Mouse (Mus musculus): ENCODE data around the gene Ptprr. TPM values are rescaled to one million over a fixed set of nuclear protein-coding genes. Genes with fewer than 3 reads are reported as not detected.

The Ptprr gene
- total and polyA plus RNA-seq, 3 experiments, result 0.76 to 2.0 (median 1.8) TPM

GRCm38 (mm10) chr10:116201542-116201941, 183.5 kb downstream of the Ptprr start:
- Histone ChIP-seq H3K4me3 (no peak overlapping the region), H3K27me3 (ENCODE audit: control insufficient read depth, insufficient read depth, low read length) (no peaks in the 10 kb centered on the region), H3K36me3 (ENCODE audit: control insufficient read depth, insufficient read depth, low read length) (no peaks in the 10 kb centered on the region; the same call in none of the 2 replicates), H3K4me1 (ENCODE audit: control insufficient read depth, insufficient read depth, low read length) (peaks cover 2% of the 10 kb centered on the region; the same call in 1 of the 2 replicates), H3K27ac (peak overlapping the region; percentile 40), H3K79me2 (replicated peaks; ENCODE audit: control insufficient read depth, insufficient read depth, low read length) (no peaks in the 10 kb centered on the region), H3K9ac (ENCODE audit: low read depth, low read length) (no peak overlapping the region)
- TF ChIP-seq EP300 (IDR thresholded peaks at IDR 0.05; ENCODE audit: insufficient read depth, low read depth, low read length), result no peak
- no peak for TF ChIP-seq CTCF (IDR thresholded peaks at IDR 0.05)
- TF ChIP-seq POLR2A (IDR thresholded peaks at IDR 0.05; ENCODE audit: insufficient read depth, low read depth, low read length), result no peak
- 49% methylated on average over 8 of the region's 8 CpGs for WGBS
- DNase-seq, result no peak
- intact Hi-C loops (cut with DNase I), result loop anchor here (10.0 kb wide), 1 partner anchor 643 kb away; no protein-coding TSS in a partner anchor

- H3K27me3 ChIP-seq (ENCODE audit: control insufficient read depth, insufficient read depth, low read length), result no peaks in the 10 kb centered on the region
- no peak overlapping the region for H3K9ac ChIP-seq (ENCODE audit: low read depth, low read length)
- peak; percentile 53 to 72 for DNase-seq
- no peaks in the 10 kb centered on the region for H3K79me2 ChIP-seq (replicated peaks; ENCODE audit: control insufficient read depth, insufficient read depth, low read length)
- H3K27ac ChIP-seq, result peak overlapping the region; percentile 83
- intact Hi-C loops (cut with DNase I), result loop anchor here (5.0 to 10.0 kb wide), 3 partner anchors 97 to 639 kb away; no protein-coding TSS in a partner anchor
- WGBS, result 29% methylated on average over 15 of the region's 15 CpGs
- TF ChIP-seq CTCF (IDR thresholded peaks at IDR 0.05), result no peak
- TF ChIP-seq EP300 (IDR thresholded peaks at IDR 0.05; ENCODE audit: insufficient read depth, low read depth, low read length), result peak; percentile 86
- peak; percentile 67; the same call in 1 of the 2 replicates for TF ChIP-seq POLR2A (IDR thresholded peaks at IDR 0.05; ENCODE audit: insufficient read depth, low read depth, low read length)
- H3K36me3 ChIP-seq (ENCODE audit: control insufficient read depth, insufficient read depth, low read length), result no peaks in the 10 kb centered on the region; the same call in none of the 2 replicates
- H3K4me3 ChIP-seq, result peak overlapping the region; percentile 2; the same call in 1 of the 2 replicates
- H3K4me1 ChIP-seq (ENCODE audit: control insufficient read depth, insufficient read depth, low read length), result peaks cover 12% of the 10 kb centered on the region
These were observed 187.8 kb downstream of the Ptprr start for GRCm38 (mm10) chr10:116205580-116206358.

- H3K27ac ChIP-seq, result peak overlapping the region; percentile 83
These were observed 188.4 kb downstream of the Ptprr start for GRCm38 (mm10) chr10:116206449-116206848.

GRCm38 (mm10) chr10:116207987-116208726, 190.1 kb downstream of the Ptprr start:
- Histone ChIP-seq H3K79me2 (replicated peaks; ENCODE audit: control insufficient read depth, insufficient read depth, low read length) (no peaks in the 10 kb centered on the region), H3K4me3 (no peak overlapping the region), H3K36me3 (ENCODE audit: control insufficient read depth, insufficient read depth, low read length) (no peaks in the 10 kb centered on the region; the same call in 1 of the 2 replicates), H3K27ac (peak overlapping the region; percentile 82), H3K9ac (ENCODE audit: low read depth, low read length) (peak overlapping the region; percentile 44; the same call in 1 of the 2 replicates), H3K27me3 (ENCODE audit: control insufficient read depth, insufficient read depth, low read length) (no peaks in the 10 kb centered on the region), H3K4me1 (ENCODE audit: control insufficient read depth, insufficient read depth, low read length) (peaks cover 10% of the 10 kb centered on the region)
- DNase-seq, result peak; percentile 50 to 51
- intact Hi-C loops (cut with DNase I), result loop anchor here (1.0 to 10.0 kb wide), 6 partner anchors 35 to 637 kb away; no protein-coding TSS in a partner anchor
- 12% methylated on average over 9 of the region's 9 CpGs for WGBS
- TF ChIP-seq CTCF (IDR thresholded peaks at IDR 0.05) (peak; percentile 100; the same call in 1 of the 2 replicates), EP300 (IDR thresholded peaks at IDR 0.05; ENCODE audit: insufficient read depth, low read depth, low read length) (peak; percentile 75; the same call in 1 of the 2 replicates), POLR2A (IDR thresholded peaks at IDR 0.05; ENCODE audit: insufficient read depth, low read depth, low read length) (no peak)

More at GRCm38 (mm10) chr10:116206449-116206848, 188.4 kb downstream of the Ptprr start:
- peak in 1 of 2 experiments; percentile 61 for DNase-seq
- H3K4me1 ChIP-seq (ENCODE audit: control insufficient read depth, insufficient read depth, low read length), result peaks cover 10% of the 10 kb centered on the region
- TF ChIP-seq CTCF (IDR thresholded peaks at IDR 0.05) (no peak), POLR2A (IDR thresholded peaks at IDR 0.05; ENCODE audit: insufficient read depth, low read depth, low read length) (peak; percentile 34; the same call in 1 of the 2 replicates), EP300 (IDR thresholded peaks at IDR 0.05; ENCODE audit: insufficient read depth, low read depth, low read length) (peak; percentile 94)
- H3K79me2 ChIP-seq (replicated peaks; ENCODE audit: control insufficient read depth, insufficient read depth, low read length), result no peaks in the 10 kb centered on the region
- intact Hi-C loops (cut with DNase I), result loop anchor here (5.0 to 10.0 kb wide), 3 partner anchors 96 to 638 kb away; no protein-coding TSS in a partner anchor
- no peaks in the 10 kb centered on the region for H3K27me3 ChIP-seq (ENCODE audit: control insufficient read depth, insufficient read depth, low read length)
- H3K9ac ChIP-seq (ENCODE audit: low read depth, low read length), result no peak overlapping the region
- no peaks in the 10 kb centered on the region; the same call in none of the 2 replicates for H3K36me3 ChIP-seq (ENCODE audit: control insufficient read depth, insufficient read depth, low read length)
- 50% methylated on average over 11 of the region's 11 CpGs for WGBS
- H3K4me3 ChIP-seq, result no peak overlapping the region

- Histone ChIP-seq H3K27ac (peak overlapping the region; percentile 82), H3K79me2 (replicated peaks; ENCODE audit: control insufficient read depth, insufficient read depth, low read length) (no peaks in the 10 kb centered on the region), H3K9ac (ENCODE audit: low read depth, low read length) (no peak overlapping the region), H3K4me3 (no peak overlapping the region), H3K36me3 (ENCODE audit: control insufficient read depth, insufficient read depth, low read length) (no peaks in the 10 kb centered on the region; the same call in 1 of the 2 replicates), H3K27me3 (ENCODE audit: control insufficient read depth, insufficient read depth, low read length) (no peaks in the 10 kb centered on the region), H3K4me1 (ENCODE audit: control insufficient read depth, insufficient read depth, low read length) (peaks cover 10% of the 10 kb centered on the region)
- 17% methylated on average over 9 of the region's 9 CpGs for WGBS
- TF ChIP-seq EP300 (IDR thresholded peaks at IDR 0.05; ENCODE audit: insufficient read depth, low read depth, low read length), result peak; percentile 93
- TF ChIP-seq POLR2A (IDR thresholded peaks at IDR 0.05; ENCODE audit: insufficient read depth, low read depth, low read length), result peak; percentile 41; the same call in 1 of the 2 replicates
- TF ChIP-seq CTCF (IDR thresholded peaks at IDR 0.05), result no peak
- intact Hi-C loops (cut with DNase I), result loop anchor here (1.0 to 10.0 kb wide), 6 partner anchors 34 to 636 kb away; no protein-coding TSS in a partner anchor
- DNase-seq, result peak; percentile 45 to 46
These were observed 190.7 kb downstream of the Ptprr start for GRCm38 (mm10) chr10:116208727-116209115.

All from heart, adult 2 months (tissue).